Mouse (Mus musculus) thymus, adult 2 months (tissue): ENCODE data around the gene Asb10. TPM values are rescaled to one million over a fixed set of nuclear protein-coding genes. Genes with fewer than 3 reads are reported as not detected.

ENCODE experiments used
- DNase-seq: peaks from one replicate; pipeline ENCODE4 v3.0.0; 2021
- H3K27ac ChIP-seq: fragments of 200-500 bp; 2 replicates; pipeline ENCODE4 v1.5.1; 2012; ENCODE audit warnings: low read length, control low read depth; ENCODE audit not compliant: control insufficient read depth, insufficient read depth
- H3K27me3 ChIP-seq: fragments of 200-500 bp; 2 replicates; pipeline ENCODE4 v1.6.1; 2012; ENCODE audit warnings: mild to moderate bottlenecking, low read length, moderate library complexity, mixed read lengths; ENCODE audit not compliant: control insufficient read depth, insufficient read depth
- H3K36me3 ChIP-seq: fragments of 200-500 bp; 2 replicates; pipeline ENCODE4 v1.6.1; 2012; ENCODE audit warnings: mild to moderate bottlenecking, low read length, moderate library complexity; ENCODE audit not compliant: control insufficient read depth, insufficient read depth
- H3K4me1 ChIP-seq: fragments of 200-500 bp; replicated peaks from 2 replicates; pipeline ENCODE4 v1.6.1; 2012; ENCODE audit warnings: low read length; ENCODE audit not compliant: control insufficient read depth, insufficient read depth
- H3K4me3 ChIP-seq: fragments of 200-500 bp; 2 replicates; pipeline ENCODE4 v1.5.1; 2012; ENCODE audit warnings: mild to moderate bottlenecking, low read length, control low read depth, moderate library complexity; ENCODE audit not compliant: control insufficient read depth, insufficient read depth
- CTCF ChIP-seq: fragments of 200-500 bp; IDR thresholded peaks from 2 replicates; pipeline ENCODE4 v1.5.1; 2012; ENCODE audit warnings: mild to moderate bottlenecking, control low read depth, low read length, moderate library complexity, borderline replicate concordance; ENCODE audit not compliant: control insufficient read depth, poor library complexity, insufficient read depth; ENCODE audit errors: extremely low read depth
- POLR2A ChIP-seq: fragments of 200-500 bp; IDR thresholded peaks from 2 replicates; pipeline ENCODE4 v1.6.1; 2012; ENCODE audit warnings: mild to moderate bottlenecking, low read length, control low read depth, moderate library complexity; ENCODE audit not compliant: control insufficient read depth, poor library complexity, insufficient read depth; ENCODE audit errors: extremely low read depth
- WGBS: fragments of 180-500 bp; shearing (Covaris S2); methylation state at CpG from one replicate; pipeline ENCODE4 v1.1.7; 2018; 5-methylcytosine and 5-hydroxymethylcytosine counted together
- polyA plus RNA-seq: library from polyadenylated mRNA; depleted of rRNA; stranded (reverse); fragments of >200 nt; gene quantifications from 2 replicates; pipeline ENCODE4 v1.2.3, GENCODE M21; 2012

Asb10 gene
- polyA plus RNA-seq, 1 experiment: 9.5 TPM

- Histone ChIP-seq H3K4me1 (no peaks in the 10 kb centered on the region; the same call in 1 of the 2 replicates), H3K27ac (no peak overlapping the region), H3K36me3 (no peaks in the 10 kb centered on the region), H3K27me3 (no peaks in the 10 kb centered on the region), H3K4me3 (no peak overlapping the region)
- DNase-seq: no peak
- TF ChIP-seq CTCF (no peak), POLR2A (no peak)
- 74% methylated on average over 5 of the region's 5 CpGs for WGBS
Measured at GRCm38 (mm10) chr5:24553621-24554244, 13.0 kb upstream of the Asb10 start.

- TF ChIP-seq POLR2A: no peak
- no peak for TF ChIP-seq CTCF
- no peak for DNase-seq
- Histone ChIP-seq H3K36me3 (no peaks in the 10 kb centered on the region), H3K27me3 (no peaks in the 10 kb centered on the region), H3K4me3 (no peak overlapping the region), H3K4me1 (no peaks in the 10 kb centered on the region; the same call in 1 of the 2 replicates), H3K27ac (no peak overlapping the region)
- 79% methylated on average over 2 of the region's 2 CpGs for WGBS
Measured at GRCm38 (mm10) chr5:24551317-24551688, 10.5 kb upstream of the Asb10 start.

- no peaks in the 10 kb centered on the region for H3K27me3 ChIP-seq
- H3K36me3 ChIP-seq: no peaks in the 10 kb centered on the region
- DNase-seq: peak; percentile 42
- H3K4me3 ChIP-seq: no peak overlapping the region
- H3K27ac ChIP-seq: no peak overlapping the region
- no peaks in the 10 kb centered on the region; the same call in 1 of the 2 replicates for H3K4me1 ChIP-seq
- 36% methylated on average over 26 of the region's 26 CpGs for WGBS
- no peak for TF ChIP-seq CTCF
- TF ChIP-seq POLR2A: no peak
Measured at GRCm38 (mm10) chr5:24550598-24551316, 10.0 kb upstream of the Asb10 start.

- Histone ChIP-seq H3K36me3 (no peaks in the 10 kb centered on the region), H3K27me3 (no peaks in the 10 kb centered on the region), H3K4me1 (peaks cover 5% of the 10 kb centered on the region)
Measured at GRCm38 (mm10) chr5:24542643-24543042, 1.9 kb upstream of the Asb10 start.

GRCm38 (mm10) chr5:24541144-24541569 lies 379 bp upstream of the Asb10 start:
- H3K4me3 ChIP-seq: no peak overlapping the region
- H3K36me3 ChIP-seq: no peaks in the 10 kb centered on the region
- DNase-seq: no peak
- whole genome bisulfite sequencing: 31% methylated on average over 6 of the region's 6 CpGs
- TF ChIP-seq CTCF: no peak
- TF ChIP-seq POLR2A: no peak
- H3K27me3 ChIP-seq: no peaks in the 10 kb centered on the region
- peaks cover 5% of the 10 kb centered on the region for H3K4me1 ChIP-seq
- no peak overlapping the region for H3K27ac ChIP-seq

More at GRCm38 (mm10) chr5:24542643-24543042, 1.9 kb upstream of the Asb10 start:
- WGBS: 84% methylated on average over 7 of the region's 7 CpGs
- no peak for TF ChIP-seq CTCF
- TF ChIP-seq POLR2A: no peak
- no peak overlapping the region for H3K4me3 ChIP-seq
- DNase-seq: no peak
- H3K27ac ChIP-seq: no peak overlapping the region

GRCm38 (mm10) chr5:24539571-24540296 lies 1.0 kb downstream of the Asb10 start:
- Histone ChIP-seq H3K27ac (no peak overlapping the region), H3K4me3 (no peak overlapping the region), H3K36me3 (no peaks in the 10 kb centered on the region), H3K4me1 (peaks cover 5% of the 10 kb centered on the region), H3K27me3 (no peaks in the 10 kb centered on the region; the same call in 1 of the 2 replicates)
- WGBS: 95% methylated on average over 22 of the region's 22 CpGs
- TF ChIP-seq CTCF: no peak
- TF ChIP-seq POLR2A: no peak
- DNase-seq: no peak
